Mouse (Mus musculus) ES-E14 (cell line): ENCODE data around the gene Gnai3. TPM values are rescaled to one million over a fixed set of nuclear protein-coding genes. Genes with fewer than 3 reads are reported as not detected.

ENCODE experiments used
- DNase-seq: peaks from one replicate; pipeline ENCODE4 v3.0.0-alpha.2; 2013; ENCODE audit warnings: low read depth, low spot score
- H3K27ac ChIP-seq: 2 replicates; pipeline ENCODE4 v1.5.1; 2012; ENCODE audit warnings: low read depth, mild to moderate bottlenecking, low read length, moderate library complexity, mixed read lengths; ENCODE audit not compliant: poor library complexity, insufficient read depth, severe bottlenecking
- H3K36me3 ChIP-seq: 2 replicates; pipeline ENCODE4 v1.6.1; 2012; ENCODE audit warnings: mild to moderate bottlenecking, low read length, moderate library complexity, mixed read lengths; ENCODE audit not compliant: control insufficient read depth, poor library complexity, insufficient read depth, severe bottlenecking
- H3K4me1 ChIP-seq, 2 experiments: fragments of 150-350 bp in 1 of 2; sonication (generic) in 1 of 2; 2 replicates each; pipeline ENCODE4 v1.6.1; 2012; ENCODE audit warnings: low read length in 2 of 2, mild to moderate bottlenecking in 1 of 2, mixed read lengths in 1 of 2; ENCODE audit not compliant: control insufficient read depth in 2 of 2, insufficient read depth in 2 of 2, poor library complexity in 1 of 2
- H3K4me3 ChIP-seq, 2 experiments: fragments of 150-350 bp in 1 of 2; sonication (generic) in 1 of 2; 2 replicates each; pipeline ENCODE4 v1.5.1; 2012; ENCODE audit warnings: low read length in 2 of 2, low read depth in 1 of 2, mild to moderate bottlenecking in 1 of 2, mixed read lengths in 1 of 2; ENCODE audit not compliant: insufficient read depth in 1 of 2, poor library complexity in 1 of 2, severe bottlenecking in 1 of 2
- H3K9ac ChIP-seq: 2 replicates; pipeline ENCODE4 v1.6.1; 2012; ENCODE audit warnings: low read depth, mild to moderate bottlenecking, low read length, mixed read lengths; ENCODE audit not compliant: poor library complexity, insufficient read depth, severe bottlenecking
- H3K9me3 ChIP-seq: fragments of 150-350 bp; sonication (generic); 2 replicates; pipeline ENCODE4 v1.6.1; 2012; ENCODE audit warnings: low read depth, mild to moderate bottlenecking, low read length; ENCODE audit not compliant: control insufficient read depth, insufficient read depth
- CHD2 ChIP-seq: IDR thresholded peaks from 2 replicates; pipeline ENCODE4 v1.6.1; 2014; ENCODE audit warnings: mild to moderate bottlenecking, low read depth, low read length, inconsistent platforms
- HCFC1 ChIP-seq: IDR thresholded peaks from 2 replicates; pipeline ENCODE4 v1.6.1; 2012; ENCODE audit warnings: low read length, inconsistent platforms, borderline replicate concordance; ENCODE audit not compliant: insufficient read depth
- MAFK ChIP-seq: IDR thresholded peaks from 2 replicates; pipeline ENCODE4 v1.6.1; 2014; ENCODE audit warnings: mild to moderate bottlenecking, low read depth, low read length, inconsistent platforms; ENCODE audit not compliant: insufficient read depth
- ZC3H11A ChIP-seq: IDR thresholded peaks from 2 replicates; pipeline ENCODE4 v1.6.1; 2012; ENCODE audit warnings: low read depth, mild to moderate bottlenecking, inconsistent platforms, low read length, borderline replicate concordance
- ZNF384 ChIP-seq: IDR thresholded peaks from 2 replicates; pipeline ENCODE4 v1.6.1; 2012; ENCODE audit warnings: low read depth, low read length, inconsistent platforms
- in situ Hi-C, 2 experiments: fragments of 600-800 bp; cut with MboI; formaldehyde crosslinking; loops; one replicate each; pipeline ENCODE4 v1.15.1; 2025; ENCODE audit warnings: low sequenced_read_pairs in 2 of 2, inconsistent platforms in 1 of 2; ENCODE audit not compliant: unreplicated experiment in 2 of 2
- total RNA-seq: library from RNA; depleted of rRNA; stranded (reverse); fragments of 300-350 nt; gene quantifications from 2 replicates; pipeline ENCODE4 v1.2.3, GENCODE M21; 2012

Gene Gnai3
- total RNA-seq, 1 experiment, result 84.3 TPM

DNA sequence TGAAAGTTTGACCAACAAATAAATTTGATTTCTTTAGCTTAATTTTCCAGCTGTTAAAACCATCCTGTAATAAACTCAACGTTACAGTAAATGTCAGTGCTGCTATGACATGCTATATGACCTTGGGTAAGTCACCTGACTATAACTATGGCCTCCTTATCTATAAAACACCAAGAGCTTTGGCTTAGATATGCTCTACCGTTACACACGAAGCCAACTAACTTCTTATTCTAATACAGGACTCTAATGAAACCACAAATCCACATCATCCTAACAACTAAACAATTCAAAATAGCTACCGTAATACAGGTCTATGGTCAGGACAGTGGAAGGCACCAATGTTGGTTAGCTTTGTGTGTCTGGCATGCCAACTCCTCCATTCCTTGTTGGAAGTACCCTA, 16.1 kb downstream of the Gnai3 start:
- Histone ChIP-seq H3K4me3 (no peak overlapping the region), H3K9me3 (no peaks in the 10 kb centered on the region), H3K27ac (no peak overlapping the region), H3K36me3 (no peaks in the 10 kb centered on the region), H3K9ac (no peak overlapping the region), H3K4me1 (peaks cover 0 to 3% of the 10 kb centered on the region in 2 experiments; a peak in 1 of 4 replicates)
- no peak for DNase-seq
- in situ Hi-C loops, result no loop called here
- TF ChIP-seq CHD2 (no peak), MAFK (no peak), ZNF384 (no peak), ZC3H11A (no peak), HCFC1 (no peak)

GRCm38 (mm10) chr3:108129367-108129766, 16.6 kb downstream of the Gnai3 start:
- peaks cover 0 to 3% of the 10 kb centered on the region in 2 experiments; a peak in 1 of 4 replicates for H3K4me1 ChIP-seq
- H3K4me3 ChIP-seq, result no peak overlapping the region
- H3K9me3 ChIP-seq, result no peaks in the 10 kb centered on the region
- TF ChIP-seq ZC3H11A (no peak), HCFC1 (no peak), MAFK (no peak)
- no peak overlapping the region for H3K9ac ChIP-seq
- in situ Hi-C loops, result no loop called here
- no peak for DNase-seq
- H3K36me3 ChIP-seq, result no peaks in the 10 kb centered on the region
- no peak overlapping the region for H3K27ac ChIP-seq

GRCm38 (mm10) chr3:108128520-108128919, 17.4 kb downstream of the Gnai3 start:
- Histone ChIP-seq H3K9me3 (no peaks in the 10 kb centered on the region), H3K36me3 (no peaks in the 10 kb centered on the region), H3K9ac (no peak overlapping the region), H3K4me1 (peaks cover 0 to 3% of the 10 kb centered on the region in 2 experiments; a peak in 1 of 4 replicates), H3K4me3 (no peak overlapping the region), H3K27ac (no peak overlapping the region)
- no peak for DNase-seq
- TF ChIP-seq MAFK, result no peak
- no peak for TF ChIP-seq CHD2
- TF ChIP-seq ZC3H11A, result no peak
- no peak for TF ChIP-seq ZNF384
- no peak for TF ChIP-seq HCFC1
- in situ Hi-C loops, result no loop called here

DNA sequence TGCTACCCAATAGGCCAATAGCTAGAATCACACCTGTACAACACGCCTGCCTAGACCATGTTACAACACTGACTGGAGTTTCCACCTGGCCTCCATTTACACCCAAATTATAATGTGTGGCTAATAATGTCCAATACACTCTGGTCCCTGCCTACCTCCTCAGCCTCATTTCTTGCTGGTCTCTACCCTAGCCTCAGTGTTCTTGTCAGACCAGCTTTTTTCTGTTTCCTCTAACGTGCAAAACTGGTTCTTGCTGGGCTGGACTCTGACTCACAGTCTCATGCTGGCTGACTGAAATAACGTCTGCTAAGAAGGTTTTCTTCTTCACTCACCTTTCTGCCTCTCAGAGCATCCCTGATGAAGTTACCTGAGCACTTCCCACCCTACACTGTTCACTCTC, 19.6 kb downstream of the Gnai3 start:
- TF ChIP-seq MAFK (no peak), CHD2 (no peak), HCFC1 (no peak), ZNF384 (no peak), ZC3H11A (no peak)
- Histone ChIP-seq H3K36me3 (peaks cover 3% of the 10 kb centered on the region; the same call in 1 of the 2 replicates), H3K4me1 (peaks cover 0 to 3% of the 10 kb centered on the region in 2 experiments; a peak in 1 of 4 replicates), H3K27ac (no peak overlapping the region), H3K9me3 (no peaks in the 10 kb centered on the region), H3K9ac (no peak overlapping the region), H3K4me3 (no peak overlapping the region)
- DNase-seq, result no peak
- in situ Hi-C loops, result no loop called here

DNA sequence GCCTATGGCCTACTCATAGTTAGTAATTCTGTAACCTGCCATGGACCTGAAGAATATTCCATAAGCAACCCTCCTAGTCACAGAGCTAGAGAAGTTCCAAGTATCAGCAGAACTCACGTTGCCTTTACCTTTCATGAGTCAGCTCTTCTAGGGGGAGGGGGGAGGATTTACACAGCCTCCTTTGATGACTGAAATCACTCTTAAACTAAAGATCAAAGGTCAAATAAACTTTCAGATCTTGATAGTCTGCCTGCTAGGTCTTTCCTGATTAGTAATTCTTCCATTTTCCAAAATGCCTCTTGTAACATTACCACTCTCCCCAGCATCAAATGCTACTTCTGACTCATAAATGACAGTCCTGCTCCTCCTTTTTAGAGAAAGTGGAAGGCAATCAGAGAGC, 21.8 kb downstream of the Gnai3 start:
- Histone ChIP-seq H3K27ac (no peak overlapping the region), H3K4me3 (no peak overlapping the region), H3K4me1 (peaks cover 0 to 3% of the 10 kb centered on the region in 2 experiments; a peak in 1 of 4 replicates), H3K36me3 (peaks cover 11% of the 10 kb centered on the region), H3K9me3 (no peaks in the 10 kb centered on the region), H3K9ac (no peak overlapping the region)
- no peak for DNase-seq
- in situ Hi-C loops, result no loop called here
- TF ChIP-seq ZC3H11A (no peak), HCFC1 (no peak), MAFK (no peak), CHD2 (no peak), ZNF384 (no peak)
